Mouse (Mus musculus): ENCODE data around the gene Bicc1. TPM values are rescaled to one million over a fixed set of nuclear protein-coding genes. Genes with fewer than 3 reads are reported as not detected.

Bicc1 gene
- total and polyA plus RNA-seq, 3 experiments = not detected

DNA sequence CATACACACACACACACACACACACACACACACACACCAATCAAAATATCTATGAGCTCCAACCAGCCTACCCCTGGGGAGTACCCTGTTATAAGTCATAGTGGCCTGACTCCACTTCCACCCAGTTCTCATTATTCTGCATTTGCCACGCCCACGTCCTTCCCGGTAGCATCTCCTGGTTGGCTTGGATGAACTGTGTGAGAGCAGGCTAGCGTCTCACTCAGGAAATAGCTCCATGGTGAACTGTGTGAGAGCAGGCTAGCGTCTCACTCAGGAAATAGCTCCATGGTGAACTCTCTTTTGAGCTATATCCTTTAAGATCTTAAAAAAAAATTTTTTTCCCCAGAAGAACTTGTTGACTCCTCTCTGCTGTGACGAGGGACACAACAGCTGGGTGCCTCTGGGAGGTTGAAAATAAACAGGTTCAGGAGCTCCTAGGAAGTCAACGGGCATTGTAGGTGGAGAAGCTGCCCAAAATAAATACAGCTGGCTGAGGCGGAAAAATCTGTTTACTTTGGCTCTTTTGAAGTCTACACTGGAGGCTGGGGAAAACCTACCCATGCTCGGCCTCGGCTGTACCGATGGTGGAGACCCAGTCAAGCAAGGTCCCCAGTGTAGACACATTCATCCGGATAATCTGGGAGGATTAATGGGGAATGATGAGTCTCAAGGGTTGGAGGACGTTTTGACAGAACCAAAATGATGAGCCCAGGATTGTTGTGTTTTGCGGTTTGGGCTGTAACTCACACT, 37.7 kb upstream of the Bicc1 start:
- no peaks in the 10 kb centered on the region for H3K4me1 ChIP-seq (ENCODE audit: control insufficient read depth in 1 of 2, insufficient read depth in 2 of 2, low read length in 2 of 2)
- no peak overlapping the region for H3K9ac ChIP-seq (ENCODE audit: control insufficient read depth, low read depth, low read length, poor library complexity, severe bottlenecking)
- no peaks in the 10 kb centered on the region for H3K36me3 ChIP-seq (ENCODE audit: control insufficient read depth in 1 of 2, insufficient read depth in 2 of 2, low read length in 2 of 2)
- no peak for TF ChIP-seq JUND (IDR thresholded peaks at IDR 0.05; ENCODE audit: low read depth, low read length)
- H3K4me3 ChIP-seq (ENCODE audit: control insufficient read depth in 1 of 2, insufficient read depth in 1 of 2, low read depth in 2 of 2, low read length in 2 of 2) = no peak overlapping the region
- no peaks in the 10 kb centered on the region for H3K9me3 ChIP-seq (replicated peaks; ENCODE audit: insufficient read depth, low read length)
- H3K27ac ChIP-seq (ENCODE audit: control insufficient read depth, low read depth, low read length) = no peak overlapping the region
- H3K79me2 ChIP-seq (ENCODE audit: control insufficient read depth, insufficient read depth, low read length, poor library complexity) = no peaks in the 10 kb centered on the region
- no peaks in the 10 kb centered on the region for H3K27me3 ChIP-seq (ENCODE audit: control insufficient read depth in 1 of 2, insufficient read depth in 2 of 2, low read length in 2 of 2)
- DNase-seq (ENCODE audit: low read depth, low spot score) = no peak

DNA sequence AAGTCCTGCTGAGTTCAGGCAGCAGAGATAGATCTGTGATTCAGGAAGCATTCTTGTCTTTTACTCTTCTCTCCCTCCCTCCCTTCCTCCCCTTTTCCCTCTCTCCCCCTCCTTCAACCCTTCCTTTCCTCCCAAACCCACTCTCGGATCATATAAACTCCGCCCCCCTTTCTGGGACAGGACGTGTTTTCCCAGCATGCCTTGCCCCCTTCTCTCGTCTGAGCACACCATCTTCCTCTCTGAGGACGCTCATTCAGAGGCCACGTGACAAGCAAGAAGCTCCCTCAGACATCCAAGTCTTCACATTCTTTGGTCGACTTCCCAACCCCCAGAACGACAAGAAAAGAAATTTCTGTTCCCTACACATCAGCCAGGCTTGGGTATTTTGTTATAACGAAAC, 36.0 kb upstream of the Bicc1 start:
- Histone ChIP-seq H3K4me1 (ENCODE audit: control insufficient read depth in 1 of 2, insufficient read depth in 2 of 2, low read length in 2 of 2) (no peaks in the 10 kb centered on the region), H3K4me3 (ENCODE audit: control insufficient read depth in 1 of 2, insufficient read depth in 1 of 2, low read depth in 2 of 2, low read length in 2 of 2) (no peak overlapping the region), H3K27me3 (ENCODE audit: control insufficient read depth in 1 of 2, insufficient read depth in 2 of 2, low read length in 2 of 2) (no peaks in the 10 kb centered on the region), H3K9me3 (replicated peaks; ENCODE audit: insufficient read depth, low read length) (no peaks in the 10 kb centered on the region), H3K36me3 (ENCODE audit: control insufficient read depth in 1 of 2, insufficient read depth in 2 of 2, low read length in 2 of 2) (no peaks in the 10 kb centered on the region), H3K79me2 (ENCODE audit: control insufficient read depth, insufficient read depth, low read length, poor library complexity) (no peaks in the 10 kb centered on the region), H3K27ac (ENCODE audit: control insufficient read depth, low read depth, low read length) (no peak overlapping the region), H3K9ac (ENCODE audit: control insufficient read depth, low read depth, low read length, poor library complexity, severe bottlenecking) (no peak overlapping the region)
- DNase-seq (ENCODE audit: low read depth, low spot score) = no peak
- TF ChIP-seq E2F4 (IDR thresholded peaks at IDR 0.05; ENCODE audit: borderline replicate concordance, low read depth, low read length) = no peak
- no peak for TF ChIP-seq POLR2AphosphoS2 (IDR thresholded peaks at IDR 0.05; ENCODE audit: low read length)
- no peak for TF ChIP-seq USF2 (IDR thresholded peaks at IDR 0.05; ENCODE audit: borderline replicate concordance in 1 of 2, insufficient read depth in 1 of 2, low read depth in 1 of 2, low read length in 2 of 2)
- no peak for TF ChIP-seq ETS1 (IDR thresholded peaks at IDR 0.05; ENCODE audit: low read depth, low read length)
- TF ChIP-seq MAZ (IDR thresholded peaks at IDR 0.05; ENCODE audit: low read depth, low read length) = no peak
- TF ChIP-seq MEF2A (IDR thresholded peaks at IDR 0.05; ENCODE audit: extremely low read depth, insufficient replicate concordance, low read depth, low read length, poor library complexity, severe bottlenecking) = no peak
- TF ChIP-seq BHLHE40 (IDR thresholded peaks at IDR 0.05; ENCODE audit: borderline replicate concordance, low read depth, low read length) = no peak
- TF ChIP-seq EP300 (IDR thresholded peaks at IDR 0.05; ENCODE audit: low read depth in 1 of 2, low read length in 2 of 2) = no peak
- TF ChIP-seq CHD2 (IDR thresholded peaks at IDR 0.05; ENCODE audit: low read length) = no peak
- TF ChIP-seq RAD21 (IDR thresholded peaks at IDR 0.05; ENCODE audit: low read depth, low read length) = no peak
- no peak for TF ChIP-seq KAT2A (conservative IDR thresholded peaks at IDR 0.05; ENCODE audit: low read depth, low read length)
- TF ChIP-seq MXI1 (IDR thresholded peaks at IDR 0.05; ENCODE audit: low read depth, low read length) = no peak
- no peak for TF ChIP-seq USF1 (IDR thresholded peaks at IDR 0.05; ENCODE audit: low read depth, low read length)
- no peak for TF ChIP-seq MYB (IDR thresholded peaks at IDR 0.05; ENCODE audit: low read depth, low read length)

All from MEL (cell line).